Mouse (Mus musculus) testis, adult 2 months (tissue): ENCODE results near the gene Nap1l1.

Experiments
- CTCF ChIP-seq: fragments of 200-500 bp; IDR thresholded peaks from 2 replicates; pipeline ENCODE4 v1.5.1; 2012; ENCODE audit warnings: low read depth, mild to moderate bottlenecking, inconsistent platforms, low read length, moderate library complexity; ENCODE audit not compliant: control insufficient read depth, insufficient read depth, insufficient replicate concordance
- POLR2A ChIP-seq: fragments of 200-500 bp; IDR thresholded peaks from 2 replicates; pipeline ENCODE4 v1.6.1; 2012; ENCODE audit warnings: low read depth, mild to moderate bottlenecking, inconsistent platforms, low read length, moderate library complexity; ENCODE audit not compliant: control insufficient read depth

DNA sequence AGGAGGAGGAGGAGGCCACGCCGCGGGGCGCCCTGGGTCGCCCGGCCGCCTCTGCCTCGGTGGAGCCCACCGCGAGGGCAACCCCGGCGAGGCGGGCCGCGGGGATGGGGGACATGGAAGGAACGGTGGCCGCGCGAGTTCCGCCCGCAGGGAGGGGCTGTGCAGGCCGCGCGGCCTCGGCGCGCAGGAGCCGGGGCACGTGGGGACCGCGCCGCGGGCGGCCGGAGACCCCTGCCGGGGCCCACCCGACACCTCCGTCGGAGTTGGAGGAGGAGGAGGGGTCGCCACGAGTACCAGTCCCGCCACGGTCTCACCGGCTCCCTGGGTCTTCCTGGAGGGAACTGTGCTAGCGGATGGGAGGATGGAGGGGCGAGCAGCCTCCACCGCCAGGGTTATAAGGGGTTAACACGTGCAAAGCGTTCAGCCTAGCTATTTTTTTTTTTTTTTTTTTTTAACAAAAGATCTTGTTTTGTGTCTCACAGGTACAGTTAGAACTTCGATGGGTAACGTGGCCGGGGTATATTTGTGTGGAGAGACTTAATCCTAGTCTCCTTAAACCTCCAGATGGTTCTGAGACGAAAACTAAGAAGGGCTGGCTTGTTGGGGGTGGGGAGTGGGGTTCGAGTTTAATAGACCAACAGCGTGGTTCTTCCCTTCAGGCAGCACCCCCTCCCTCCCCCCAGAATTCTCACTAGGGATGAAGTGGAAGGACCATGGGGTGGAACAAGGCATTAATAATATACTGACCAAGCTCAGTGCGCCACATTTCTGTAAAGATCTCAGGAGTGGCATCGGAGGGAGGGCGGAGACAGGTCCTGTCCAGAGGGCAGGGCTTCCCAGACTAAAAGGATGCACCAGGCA lies 718 bp downstream of the Nap1l1 start:
- TF ChIP-seq CTCF (no peak), POLR2A (no peak; the same call in 1 of the 2 replicates)
